Mouse (Mus musculus) embryonic facial prominence, embryonic 11.5 days (tissue): ENCODE results near the gene Kdm2a. TPM values are rescaled to one million over a fixed set of nuclear protein-coding genes. Genes with fewer than 3 reads are reported as not detected.
A peak's percentile ranks its signal among the peaks of the same experiment; 100 is the strongest.

Experiments
- ATAC-seq: fragments of 200-750 bp; cut with Nextera tagmentation; replicated peaks from 2 replicates; pipeline ENCODE4 v1.8.0; 2017; ENCODE audit warnings: low read depth; ENCODE audit not compliant: insufficient number of reproducible peaks, low FRiP score, low TSS enrichment
- DNase-seq: peaks from one replicate; pipeline ENCODE4 v3.0.0-alpha.2; 2015; ENCODE audit warnings: low spot score
- H3K27ac ChIP-seq: fragments of 300-500 bp; sonication (generic); replicated peaks from 2 replicates; pipeline ENCODE4 v1.5.1; 2014; ENCODE audit warnings: mild to moderate bottlenecking, low read depth, low read length, control low read depth
- H3K27me3 ChIP-seq: fragments of 300-500 bp; sonication (generic); 2 replicates; pipeline ENCODE4 v1.6.1; 2014; ENCODE audit warnings: mild to moderate bottlenecking, low read length, moderate library complexity, mixed read lengths; ENCODE audit not compliant: control insufficient read depth, insufficient read depth
- H3K36me3 ChIP-seq: fragments of 300-500 bp; sonication (generic); replicated peaks from 2 replicates; pipeline ENCODE4 v1.6.1; 2014; ENCODE audit warnings: low read depth, mild to moderate bottlenecking, low read length, moderate library complexity, mixed read lengths; ENCODE audit not compliant: control insufficient read depth, insufficient read depth
- H3K4me1 ChIP-seq: fragments of 300-500 bp; sonication (generic); 2 replicates; pipeline ENCODE4 v1.6.1; 2014; ENCODE audit warnings: low read length, mixed read lengths; ENCODE audit not compliant: control insufficient read depth, insufficient read depth
- H3K4me2 ChIP-seq: fragments of 300-500 bp; sonication (generic); 2 replicates; pipeline ENCODE4 v1.6.1; 2014; ENCODE audit warnings: low read depth, mild to moderate bottlenecking, control low read depth, low read length, moderate library complexity
- H3K4me3 ChIP-seq: fragments of 300-500 bp; sonication (generic); 2 replicates; pipeline ENCODE4 v1.5.1; 2014; ENCODE audit warnings: low read depth, low read length, control low read depth
- H3K9ac ChIP-seq: fragments of 300-500 bp; sonication (generic); replicated peaks from 2 replicates; pipeline ENCODE4 v1.6.1; 2014; ENCODE audit warnings: mild to moderate bottlenecking, control low read depth, low read length
- H3K9me3 ChIP-seq: fragments of 300-500 bp; sonication (generic); replicated peaks from 2 replicates; pipeline ENCODE4 v1.6.1; 2016; ENCODE audit warnings: mild to moderate bottlenecking, low read length, inconsistent platforms, mixed read lengths; ENCODE audit not compliant: control insufficient read depth
- WGBS: fragments of 180-500 bp; shearing (Covaris S2); extraction: QIAGEN DNeasy Blood & Tissue Kit; methylation state at CpG from one replicate; pipeline ENCODE4 v1.1.7; 2014; 5-methylcytosine and 5-hydroxymethylcytosine counted together
- polyA plus RNA-seq: library from polyadenylated mRNA; unstranded; fragments of >200 nt; fragmentation: Nextera tagmentation; extraction: Ambion mirVana; gene quantifications from 2 replicates; pipeline ENCODE4 v1.2.1, GENCODE M21; 2014

Kdm2a gene
- polyA plus RNA-seq, 1 experiment from 2014 or later = 43.5 TPM

DNA sequence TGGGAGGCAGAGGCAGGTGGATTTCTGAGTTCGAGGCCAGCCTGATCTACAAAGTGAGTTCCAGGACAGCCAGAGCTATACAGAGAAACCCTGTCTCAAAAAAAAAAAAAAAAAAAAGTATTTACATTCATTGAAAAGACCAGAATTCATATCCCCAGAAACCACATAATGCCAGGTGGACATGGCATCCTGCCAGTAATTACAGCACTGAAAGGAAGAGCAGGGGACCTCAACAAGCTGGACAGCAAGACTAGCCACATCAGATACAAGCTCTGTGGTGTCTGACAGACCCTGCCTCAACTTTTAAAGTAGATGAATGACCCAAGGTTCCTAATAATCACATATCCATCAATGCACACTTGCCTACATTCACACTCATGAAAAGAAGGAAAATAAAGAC lies 76.5 kb downstream of the Kdm2a start:
- no peak for ATAC-seq
- Histone ChIP-seq H3K36me3 (peaks cover 46% of the 10 kb centered on the region), H3K4me3 (no peak overlapping the region), H3K9ac (no peak overlapping the region), H3K27me3 (no peaks in the 10 kb centered on the region), H3K4me2 (no peak overlapping the region), H3K4me1 (no peaks in the 10 kb centered on the region), H3K9me3 (no peaks in the 10 kb centered on the region), H3K27ac (no peak overlapping the region)
- 93% methylated on average over 1 of the region's 1 CpGs for WGBS
- DNase-seq = no peak

DNA sequence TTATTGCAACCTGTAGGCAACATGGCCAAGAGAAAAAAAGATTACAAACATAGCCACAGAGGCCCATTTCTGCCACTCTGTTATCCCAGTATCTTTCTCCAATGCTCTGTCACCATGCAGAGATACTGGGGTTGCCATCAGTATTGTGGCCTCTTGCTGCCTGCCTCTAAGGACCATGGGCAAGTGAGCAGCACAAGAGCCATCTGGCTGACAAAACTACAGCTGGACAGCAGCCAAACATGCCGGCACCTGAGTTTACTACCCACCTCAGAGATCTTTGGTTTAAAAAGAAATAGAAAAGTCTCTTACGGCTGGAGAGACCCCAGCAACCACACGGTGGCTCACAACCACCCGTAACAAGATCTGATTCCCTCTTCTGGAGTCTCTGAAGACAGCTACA lies 78.8 kb downstream of the Kdm2a start:
- no peak for DNase-seq
- peaks cover 36% of the 10 kb centered on the region for H3K36me3 ChIP-seq
- H3K9me3 ChIP-seq = no peaks in the 10 kb centered on the region
- H3K27ac ChIP-seq = no peak overlapping the region
- H3K27me3 ChIP-seq = no peaks in the 10 kb centered on the region
- ATAC-seq = no peak
- H3K4me3 ChIP-seq = no peak overlapping the region
- no peak overlapping the region for H3K4me2 ChIP-seq
- H3K9ac ChIP-seq = no peak overlapping the region
- 94% methylated on average over 4 of the region's 4 CpGs for WGBS
- H3K4me1 ChIP-seq = no peaks in the 10 kb centered on the region

GRCm38 (mm10) chr19:4317181-4317580 lies 80.9 kb downstream of the Kdm2a start:
- H3K27me3 ChIP-seq = no peaks in the 10 kb centered on the region
- H3K4me1 ChIP-seq = no peaks in the 10 kb centered on the region
- no peak overlapping the region for H3K4me2 ChIP-seq
- H3K9ac ChIP-seq = no peak overlapping the region
- H3K36me3 ChIP-seq = peaks cover 30% of the 10 kb centered on the region
- H3K9me3 ChIP-seq = no peaks in the 10 kb centered on the region
- H3K4me3 ChIP-seq = no peak overlapping the region
- ATAC-seq = no peak
- 79% methylated on average over 3 of the region's 3 CpGs for WGBS
- no peak for DNase-seq
- no peak overlapping the region for H3K27ac ChIP-seq

DNA sequence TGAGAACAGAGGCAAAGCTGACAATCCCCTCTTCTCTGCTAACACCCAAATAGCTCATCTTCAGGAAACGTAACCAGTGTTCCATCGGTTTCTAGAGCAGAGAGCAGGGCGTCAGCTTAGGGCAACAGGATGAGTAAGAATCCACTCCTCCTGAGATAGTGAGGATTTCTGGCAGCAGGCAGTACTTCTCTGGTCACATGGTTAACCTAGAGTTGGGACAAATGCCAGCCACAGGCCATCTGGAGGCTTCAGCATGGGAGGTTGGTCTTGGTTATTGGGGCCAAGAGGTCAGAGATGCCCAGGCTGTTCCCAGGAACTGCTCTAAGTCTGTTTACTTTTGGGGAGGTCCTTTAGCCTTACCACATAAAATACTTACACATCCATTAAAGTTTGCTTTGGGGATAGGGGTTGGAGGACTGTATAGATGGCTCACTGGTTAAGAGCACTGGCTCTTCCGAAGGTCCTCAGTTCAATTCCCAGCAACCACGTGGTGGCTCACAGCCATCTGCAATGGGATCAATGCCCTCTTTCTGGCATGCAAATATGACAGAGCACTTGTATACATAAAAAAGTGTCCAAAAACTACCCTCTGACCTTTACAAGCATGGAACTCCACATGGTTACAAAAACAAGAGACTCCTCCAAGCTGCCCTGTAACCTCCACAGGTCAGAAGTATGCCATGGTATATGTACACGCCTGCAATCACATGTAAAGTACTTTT lies 82.7 kb downstream of the Kdm2a start:
- peaks cover 25% of the 10 kb centered on the region for H3K36me3 ChIP-seq
- no peak overlapping the region for H3K4me3 ChIP-seq
- WGBS = 79% methylated on average over 6 of the region's 6 CpGs
- ATAC-seq (no peak), DNase-seq (no peak)
- H3K27ac ChIP-seq = no peak overlapping the region
- no peaks in the 10 kb centered on the region for H3K27me3 ChIP-seq
- no peaks in the 10 kb centered on the region for H3K9me3 ChIP-seq
- no peak overlapping the region for H3K9ac ChIP-seq
- H3K4me1 ChIP-seq = no peaks in the 10 kb centered on the region
- no peak overlapping the region for H3K4me2 ChIP-seq

DNA sequence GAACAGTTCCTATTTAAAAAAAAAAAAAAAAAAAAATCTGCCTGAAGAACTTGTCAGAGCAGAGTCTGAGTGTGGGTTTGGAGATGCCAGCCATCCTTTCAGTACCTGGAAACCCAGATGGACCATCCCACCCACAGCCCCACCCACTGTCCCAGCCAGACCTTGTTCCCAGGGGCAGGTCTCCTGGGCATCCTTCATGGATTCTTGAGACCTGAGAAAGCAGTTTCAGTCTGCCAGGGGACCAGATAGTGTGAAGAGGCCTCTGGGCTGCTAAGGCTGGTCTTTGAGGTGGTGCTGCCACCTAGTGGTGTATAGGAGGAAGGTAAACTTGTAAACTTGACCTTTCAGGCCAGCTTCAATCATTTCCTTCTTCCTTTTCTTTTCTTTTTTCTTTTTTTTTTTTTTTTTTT lies 88.3 kb downstream of the Kdm2a start:
- DNase-seq (peak; percentile 81), ATAC-seq (no peak)
- no peaks in the 10 kb centered on the region for H3K36me3 ChIP-seq
- H3K4me1 ChIP-seq = no peaks in the 10 kb centered on the region
- no peak overlapping the region for H3K4me3 ChIP-seq
- H3K9ac ChIP-seq = no peak overlapping the region; the same call in 1 of the 2 replicates
- H3K27me3 ChIP-seq = no peaks in the 10 kb centered on the region
- no peaks in the 10 kb centered on the region for H3K9me3 ChIP-seq
- no peak overlapping the region for H3K27ac ChIP-seq
- H3K4me2 ChIP-seq = no peak overlapping the region

GRCm38 (mm10) chr19:4309302-4309701 lies 88.8 kb downstream of the Kdm2a start:
- Histone ChIP-seq H3K9ac (no peak overlapping the region), H3K27me3 (no peaks in the 10 kb centered on the region), H3K27ac (no peak overlapping the region), H3K4me2 (no peak overlapping the region), H3K4me3 (no peak overlapping the region), H3K36me3 (no peaks in the 10 kb centered on the region), H3K9me3 (no peaks in the 10 kb centered on the region), H3K4me1 (peaks cover 4% of the 10 kb centered on the region; the same call in 1 of the 2 replicates)
- DNase-seq (no peak), ATAC-seq (no peak)
- WGBS = 94% methylated on average over 4 of the region's 4 CpGs

- Histone ChIP-seq H3K4me1 (peaks cover 23% of the 10 kb centered on the region), H3K4me3 (peak within 1 kb of the TSS; percentile 96), H3K9ac (peak within 1 kb of the TSS; percentile 96), H3K9me3 (no peaks in the 10 kb centered on the region), H3K27me3 (no peaks in the 10 kb centered on the region), H3K36me3 (no peaks in the 10 kb centered on the region), H3K27ac (peak within 1 kb of the TSS; percentile 62), H3K4me2 (peak within 1 kb of the TSS; percentile 89)
- DNase-seq = peak; percentile 87
- WGBS = under 1% methylated on average over 31 of the region's 46 CpGs
- peak; percentile 55; the same call in 1 of the 2 replicates for ATAC-seq
Observed at GRCm38 (mm10) chr19:4306190-4306577, 91.9 kb downstream of the Kdm2a start, which contains the start of gene Grk2. TSS of gene Grk2 (minus strand) at chr19:4306222.

- ATAC-seq = peak; percentile 20
- Histone ChIP-seq H3K36me3 (no peaks in the 10 kb centered on the region), H3K9me3 (no peaks in the 10 kb centered on the region), H3K4me1 (peaks cover 23% of the 10 kb centered on the region), H3K27ac (peak overlapping the region; percentile 62), H3K4me3 (peak overlapping the region; percentile 96), H3K27me3 (no peaks in the 10 kb centered on the region), H3K4me2 (peak overlapping the region; percentile 89), H3K9ac (peak overlapping the region; percentile 96)
- under 1% methylated on average over 62 of the region's 68 CpGs for WGBS
- peak; percentile 71 for DNase-seq
Observed at GRCm38 (mm10) chr19:4305491-4306189, 92.4 kb downstream of the Kdm2a start.
